Comparison of ENCODE assay signal across 23 mouse cellular contexts in the genomic region with DNA sequence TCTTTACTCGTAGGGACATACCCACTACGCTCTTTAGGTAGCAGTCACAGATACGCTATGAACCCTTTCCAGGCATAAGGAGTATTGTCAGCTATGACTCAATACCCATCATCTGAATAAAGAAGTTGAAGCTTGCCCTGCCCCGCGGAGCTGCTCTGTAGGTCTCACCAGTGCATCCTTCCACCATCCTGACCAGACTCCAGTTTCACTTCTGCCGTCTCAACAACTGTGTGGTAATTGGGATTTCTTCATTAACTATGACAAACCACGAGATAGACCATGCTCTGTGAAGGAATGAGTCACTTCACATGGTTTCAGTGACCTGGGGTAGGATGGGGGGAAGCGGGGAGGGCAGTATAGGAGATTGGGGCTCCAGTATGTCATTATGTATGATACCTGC.
DNase-seq lines count a peak whose midpoint lies in the region; ATAC-seq and TF ChIP-seq lines count a peak whose summit lies in the region.
"Had no signal": no experiment of that assay in that cellular context is flagged by ENCODE, and none has a peak within 500 bp of the region (broad histone marks: within the 10 kb centered on the region; RNA-seq: fewer than 3 reads in every experiment).

No protein-coding gene starts in this region.

- no peak for ATAC-seq in lung, postnatal 0 days
- peak; percentile 93 for ATAC-seq in granulocyte monocyte progenitor cell, adult 5-6 weeks (replicated peaks; ENCODE audit: poor library complexity, severe bottlenecking)
- ATAC-seq in neutrophil, adult 5-6 weeks (ENCODE audit: extremely low read depth, insufficient number of reproducible peaks, low FRiP score, poor library complexity, severe bottlenecking), result peak; percentile 44; the same call in 1 of the 2 replicates
- no peak for ATAC-seq in heart, embryonic 11.5 days (replicated peaks; ENCODE audit: insufficient number of reproducible peaks, low FRiP score, low TSS enrichment)
- ATAC-seq: midbrain, embryonic 13.5 days had no signal

- DNase-seq in lung, postnatal 36 days, result peak; percentile 61
- DNase-seq in lung, postnatal 0 days (ENCODE audit: low spot score), result no peak
- peak; percentile 32 for DNase-seq in NIH3T3 (ENCODE audit: low read depth)
- DNase-seq in heart, adult 11 months, result no peak
- DNase-seq: adrenal gland, postnatal 25 days; cerebellum, adult 11 months; cerebellum, adult 9-11 months; gastrocnemius, postnatal 14 days; heart, adult 2 months; heart, postnatal 36 days; kidney, adult 2 months; kidney, postnatal 10 days; right cerebral cortex, postnatal 4 days had no signal

- no peak for TF ChIP-seq CTCF in lung, postnatal 0 days (IDR thresholded peaks at IDR 0.05)

- no peaks in the 10 kb centered on the region for H3K27me3 ChIP-seq in lung, postnatal 0 days (replicated peaks; ENCODE audit: insufficient read depth, low read length)
- no peaks in the 10 kb centered on the region for H3K27me3 ChIP-seq in heart, embryonic 11.5 days (ENCODE audit: control insufficient read depth, insufficient read depth, low read length)
- H3K27me3 ChIP-seq: embryonic facial prominence, embryonic 12.5 days; hindbrain, embryonic 15.5 days; midbrain, embryonic 13.5 days; neural tube, embryonic 12.5 days had no signal

- H3K4me2 ChIP-seq in lung, postnatal 0 days (replicated peaks; ENCODE audit: low read depth, low read length), result no peak overlapping the region
- no peak overlapping the region for H3K4me2 ChIP-seq in heart, embryonic 11.5 days
- H3K4me2 ChIP-seq: embryonic facial prominence, embryonic 12.5 days; forebrain, embryonic 12.5 days; hindbrain, embryonic 15.5 days; midbrain, embryonic 13.5 days; neural tube, embryonic 12.5 days had no signal

- WGBS in lung, postnatal 0 days, result 91% methylated on average over 8 of the region's 8 CpGs
- WGBS in heart, embryonic 11.5 days (ENCODE audit: insufficient replicate concordance), result 87% methylated on average over 8 of the region's 8 CpGs

- no peak overlapping the region for H3K27ac ChIP-seq in lung, postnatal 0 days (ENCODE audit: low read length)
- H3K27ac ChIP-seq in heart, embryonic 11.5 days (ENCODE audit: low read depth, low read length), result no peak overlapping the region
- H3K27ac ChIP-seq: embryonic facial prominence, embryonic 12.5 days; forebrain, embryonic 12.5 days; hindbrain, embryonic 15.5 days; liver, embryonic 14.5 days; midbrain, embryonic 13.5 days; neural tube, embryonic 12.5 days had no signal

- no peaks in the 10 kb centered on the region for H3K4me1 ChIP-seq in lung, postnatal 0 days (ENCODE audit: insufficient read depth, low read depth, low read length)
- H3K4me1 ChIP-seq in heart, embryonic 11.5 days (ENCODE audit: control insufficient read depth, insufficient read depth, low read length), result no peaks in the 10 kb centered on the region; the same call in 1 of the 2 replicates
- H3K4me1 ChIP-seq: forebrain, embryonic 12.5 days; hindbrain, embryonic 15.5 days; midbrain, embryonic 13.5 days; neural tube, embryonic 12.5 days had no signal

- no peaks in the 10 kb centered on the region for H3K36me3 ChIP-seq in lung, postnatal 0 days (ENCODE audit: insufficient read depth, low read length)
- H3K36me3 ChIP-seq in heart, embryonic 11.5 days (ENCODE audit: control insufficient read depth, insufficient read depth, low read length), result no peaks in the 10 kb centered on the region
- H3K36me3 ChIP-seq: embryonic facial prominence, embryonic 12.5 days; forebrain, embryonic 12.5 days; hindbrain, embryonic 15.5 days; midbrain, embryonic 13.5 days; neural tube, embryonic 12.5 days had no signal

- no peak for TF ChIP-seq EP300 in lung, postnatal 0 days (IDR thresholded peaks at IDR 0.05)

- H3K9ac ChIP-seq in lung, postnatal 0 days (replicated peaks; ENCODE audit: low read depth), result no peak overlapping the region
- no peak overlapping the region for H3K9ac ChIP-seq in heart, embryonic 11.5 days (ENCODE audit: low read depth, low read length)
- H3K9ac ChIP-seq: embryonic facial prominence, embryonic 12.5 days; forebrain, embryonic 12.5 days; hindbrain, embryonic 15.5 days; liver, embryonic 14.5 days; midbrain, embryonic 13.5 days; neural tube, embryonic 12.5 days had no signal

- H3K9me3 ChIP-seq in lung, postnatal 0 days (ENCODE audit: low read length), result no peaks in the 10 kb centered on the region
- H3K9me3 ChIP-seq in heart, embryonic 11.5 days (replicated peaks; ENCODE audit: control insufficient read depth, low read length), result no peaks in the 10 kb centered on the region
- H3K9me3 ChIP-seq: embryonic facial prominence, embryonic 12.5 days; forebrain, embryonic 12.5 days; hindbrain, embryonic 15.5 days; midbrain, embryonic 13.5 days; neural tube, embryonic 12.5 days had no signal

- no peak overlapping the region for H3K4me3 ChIP-seq in lung, postnatal 0 days (ENCODE audit: low read depth, low read length)
- H3K4me3 ChIP-seq in heart, embryonic 11.5 days (ENCODE audit: low read depth, low read length), result no peak overlapping the region
- H3K4me3 ChIP-seq: embryonic facial prominence, embryonic 12.5 days; forebrain, embryonic 12.5 days; heart, adult 2 months; hindbrain, embryonic 15.5 days; megakaryocyte, embryonic 14.5 days; midbrain, embryonic 13.5 days; neural tube, embryonic 12.5 days had no signal

Comparison
In these comparisons a context has a peak if more than half of its experiments do, and no peak if none do; other contexts are left out.
1. DNase-seq: peak in lung, postnatal 36 days (single experiment) and NIH3T3 (single experiment); none in lung, postnatal 0 days (single experiment) and heart, adult 11 months (single experiment).
2. ATAC-seq: peak in granulocyte monocyte progenitor cell, adult 5-6 weeks (single experiment) and neutrophil, adult 5-6 weeks (single experiment); none in lung, postnatal 0 days (single experiment) and heart, embryonic 11.5 days (single experiment).